Mouse (Mus musculus) embryonic facial prominence, embryonic 14.5 days (tissue): ENCODE measurements around the gene Saa2. TPM values are rescaled to one million over a fixed set of nuclear protein-coding genes. Genes with fewer than 3 reads are reported as not detected.

ENCODE experiments used
- ATAC-seq: fragments of 200-750 bp; cut with Nextera tagmentation; 2 replicates; pipeline ENCODE4 v1.8.0; 2017; ENCODE audit warnings: low read depth, moderate number of reproducible peaks, moderate TSS enrichment
- DNase-seq: peaks from one replicate; pipeline ENCODE4 v3.0.0-alpha.2; 2015; ENCODE audit warnings: low spot score
- H3K27ac ChIP-seq: fragments of 300-500 bp; sonication (generic); replicated peaks from 2 replicates; pipeline ENCODE4 v1.5.1; 2014; ENCODE audit warnings: low read depth, mild to moderate bottlenecking, low read length, moderate library complexity
- H3K27me3 ChIP-seq: fragments of 300-500 bp; sonication (generic); replicated peaks from 2 replicates; pipeline ENCODE4 v1.6.1; 2014; ENCODE audit warnings: low read length; ENCODE audit not compliant: control insufficient read depth, insufficient read depth
- H3K36me3 ChIP-seq: fragments of 300-500 bp; sonication (generic); 2 replicates; pipeline ENCODE4 v1.6.1; 2014; ENCODE audit warnings: low read length, mixed read lengths; ENCODE audit not compliant: control insufficient read depth, insufficient read depth
- H3K4me1 ChIP-seq: fragments of 300-500 bp; sonication (generic); 2 replicates; pipeline ENCODE4 v1.6.1; 2014; ENCODE audit warnings: antibody characterized with exemption, low read length; ENCODE audit not compliant: control insufficient read depth, insufficient read depth
- H3K4me2 ChIP-seq: fragments of 300-500 bp; sonication (generic); 2 replicates; pipeline ENCODE4 v1.6.1; 2014; ENCODE audit warnings: low read depth, mild to moderate bottlenecking, low read length, moderate library complexity, mixed read lengths
- H3K4me3 ChIP-seq: fragments of 300-500 bp; sonication (generic); 2 replicates; pipeline ENCODE4 v1.5.1; 2014; ENCODE audit warnings: low read depth, mild to moderate bottlenecking, low read length
- H3K9ac ChIP-seq: fragments of 300-500 bp; sonication (generic); 2 replicates; pipeline ENCODE4 v1.6.1; 2014; ENCODE audit warnings: low read depth, mild to moderate bottlenecking, low read length, moderate library complexity, mixed read lengths
- H3K9me3 ChIP-seq: fragments of 300-500 bp; sonication (generic); 2 replicates; pipeline ENCODE4 v1.6.1; 2016; ENCODE audit warnings: low read length; ENCODE audit not compliant: control insufficient read depth
- WGBS: fragments of 180-500 bp; shearing (Covaris S2); extraction: QIAGEN DNeasy Blood & Tissue Kit; methylation state at CpG from one replicate; pipeline ENCODE4 v1.1.7; 2014; 5-methylcytosine and 5-hydroxymethylcytosine counted together
- polyA plus RNA-seq: library from polyadenylated mRNA; unstranded; fragments of >200 nt; fragmentation: Nextera tagmentation; extraction: Ambion mirVana; gene quantifications from 2 replicates; pipeline ENCODE4 v1.2.1, GENCODE M21; 2014

The Saa2 gene
- polyA plus RNA-seq, 1 experiment from 2014 or later, result not detected

GRCm38 (mm10) chr7:46745816-46746215, 5.8 kb upstream of the Saa2 start:
- ATAC-seq (no peak), DNase-seq (no peak)

GRCm38 (mm10) chr7:46746381-46746780, 5.2 kb upstream of the Saa2 start:
- Histone ChIP-seq H3K4me1 (no peaks in the 10 kb centered on the region), H3K4me3 (no peak overlapping the region), H3K4me2 (no peak overlapping the region), H3K27me3 (no peaks in the 10 kb centered on the region), H3K9ac (no peak overlapping the region), H3K36me3 (no peaks in the 10 kb centered on the region), H3K9me3 (no peaks in the 10 kb centered on the region), H3K27ac (no peak overlapping the region)
- ATAC-seq, result no peak
- 76% methylated on average over 7 of the region's 7 CpGs for WGBS
- no peak for DNase-seq

More at GRCm38 (mm10) chr7:46745816-46746215, 5.8 kb upstream of the Saa2 start:
- H3K4me3 ChIP-seq, result no peak overlapping the region
- H3K27ac ChIP-seq, result no peak overlapping the region
- 69% methylated on average over 3 of the region's 3 CpGs for WGBS
- no peaks in the 10 kb centered on the region for H3K9me3 ChIP-seq
- no peaks in the 10 kb centered on the region for H3K27me3 ChIP-seq
- H3K4me2 ChIP-seq, result no peak overlapping the region
- no peak overlapping the region for H3K9ac ChIP-seq
- no peaks in the 10 kb centered on the region for H3K4me1 ChIP-seq
- no peaks in the 10 kb centered on the region for H3K36me3 ChIP-seq

GRCm38 (mm10) chr7:46748459-46748858, 3.1 kb upstream of the Saa2 start:
- no peak for ATAC-seq
- Histone ChIP-seq H3K27me3 (no peaks in the 10 kb centered on the region), H3K4me2 (no peak overlapping the region), H3K27ac (no peak overlapping the region), H3K4me1 (no peaks in the 10 kb centered on the region), H3K9me3 (no peaks in the 10 kb centered on the region), H3K9ac (no peak overlapping the region), H3K4me3 (no peak overlapping the region), H3K36me3 (no peaks in the 10 kb centered on the region)
- no peak for DNase-seq
- 42% methylated on average over 3 of the region's 3 CpGs for WGBS

- H3K4me2 ChIP-seq, result no peak overlapping the region
Observed at GRCm38 (mm10) chr7:46761049-46761795, 9.6 kb downstream of the Saa2 start.

GRCm38 (mm10) chr7:46762601-46763000, 11.0 kb downstream of the Saa2 start:
- H3K9ac ChIP-seq, result no peak overlapping the region
- no peaks in the 10 kb centered on the region for H3K4me1 ChIP-seq
- no peak overlapping the region for H3K4me2 ChIP-seq
- H3K36me3 ChIP-seq, result peaks cover 72% of the 10 kb centered on the region
- DNase-seq (no peak), ATAC-seq (no peak)
- no peaks in the 10 kb centered on the region for H3K27me3 ChIP-seq
- H3K27ac ChIP-seq, result no peak overlapping the region
- H3K9me3 ChIP-seq, result no peaks in the 10 kb centered on the region
- WGBS, result 84% methylated on average over 5 of the region's 5 CpGs
- H3K4me3 ChIP-seq, result no peak overlapping the region

More at GRCm38 (mm10) chr7:46761049-46761795, 9.6 kb downstream of the Saa2 start:
- Histone ChIP-seq H3K4me1 (no peaks in the 10 kb centered on the region), H3K4me3 (no peak overlapping the region), H3K36me3 (peaks cover 64% of the 10 kb centered on the region), H3K27me3 (no peaks in the 10 kb centered on the region), H3K9ac (no peak overlapping the region), H3K27ac (no peak overlapping the region), H3K9me3 (no peaks in the 10 kb centered on the region)
- WGBS, result 75% methylated on average over 11 of the region's 11 CpGs
- ATAC-seq (no peak), DNase-seq (no peak)

- no peak overlapping the region for H3K27ac ChIP-seq
- H3K9me3 ChIP-seq, result no peaks in the 10 kb centered on the region
- no peak for ATAC-seq
- H3K36me3 ChIP-seq, result peaks cover 80% of the 10 kb centered on the region
- H3K4me1 ChIP-seq, result no peaks in the 10 kb centered on the region
- H3K4me2 ChIP-seq, result no peak overlapping the region
- H3K4me3 ChIP-seq, result no peak overlapping the region
- WGBS, result 90% methylated on average over 8 of the region's 8 CpGs
- H3K9ac ChIP-seq, result no peak overlapping the region
- H3K27me3 ChIP-seq, result no peaks in the 10 kb centered on the region
- DNase-seq, result no peak
Observed at GRCm38 (mm10) chr7:46764672-46765071, 13.1 kb downstream of the Saa2 start.

- no peaks in the 10 kb centered on the region for H3K9me3 ChIP-seq
- peaks cover 77% of the 10 kb centered on the region for H3K36me3 ChIP-seq
- DNase-seq, result no peak
- no peak overlapping the region for H3K4me2 ChIP-seq
- no peak overlapping the region for H3K27ac ChIP-seq
- H3K4me1 ChIP-seq, result no peaks in the 10 kb centered on the region
- ATAC-seq, result no peak
- no peaks in the 10 kb centered on the region for H3K27me3 ChIP-seq
- no peak overlapping the region for H3K9ac ChIP-seq
- no peak overlapping the region for H3K4me3 ChIP-seq
Observed at GRCm38 (mm10) chr7:46767371-46767770, 15.8 kb downstream of the Saa2 start.

- H3K4me1 ChIP-seq, result no peaks in the 10 kb centered on the region
- H3K9me3 ChIP-seq, result no peaks in the 10 kb centered on the region
- ATAC-seq, result no peak
- H3K27ac ChIP-seq, result no peak overlapping the region
- H3K9ac ChIP-seq, result no peak overlapping the region
- H3K36me3 ChIP-seq, result peaks cover 76% of the 10 kb centered on the region
- no peak overlapping the region for H3K4me2 ChIP-seq
- 83% methylated on average over 7 of the region's 7 CpGs for WGBS
- no peak overlapping the region for H3K4me3 ChIP-seq
- H3K27me3 ChIP-seq, result no peaks in the 10 kb centered on the region
- no peak for DNase-seq
Observed at GRCm38 (mm10) chr7:46768451-46768850, 16.9 kb downstream of the Saa2 start.

GRCm38 (mm10) chr7:46770706-46771105, 19.1 kb downstream of the Saa2 start:
- Histone ChIP-seq H3K27ac (no peak overlapping the region), H3K4me3 (no peak overlapping the region), H3K36me3 (peaks cover 80% of the 10 kb centered on the region), H3K4me1 (no peaks in the 10 kb centered on the region), H3K27me3 (no peaks in the 10 kb centered on the region), H3K4me2 (no peak overlapping the region), H3K9me3 (no peaks in the 10 kb centered on the region), H3K9ac (no peak overlapping the region)
- DNase-seq (peak; percentile 62), ATAC-seq (no peak)
- WGBS, result 59% methylated on average over 4 of the region's 4 CpGs
